Mouse (Mus musculus) spleen, adult 2 months (tissue): ENCODE data around the gene Ccser2.

Source experiments
- CTCF ChIP-seq: fragments of 200-500 bp; IDR thresholded peaks from 2 replicates; pipeline ENCODE4 v1.5.1; 2011; ENCODE audit warnings: mild to moderate bottlenecking, inconsistent platforms; ENCODE audit not compliant: insufficient read depth, insufficient read length, insufficient replicate concordance; ENCODE audit errors: extremely low read depth
- POLR2A ChIP-seq: fragments of 200-500 bp; IDR thresholded peaks from 2 replicates; pipeline ENCODE4 v1.6.1; 2011; ENCODE audit warnings: low read depth, low read length, inconsistent platforms

DNA sequence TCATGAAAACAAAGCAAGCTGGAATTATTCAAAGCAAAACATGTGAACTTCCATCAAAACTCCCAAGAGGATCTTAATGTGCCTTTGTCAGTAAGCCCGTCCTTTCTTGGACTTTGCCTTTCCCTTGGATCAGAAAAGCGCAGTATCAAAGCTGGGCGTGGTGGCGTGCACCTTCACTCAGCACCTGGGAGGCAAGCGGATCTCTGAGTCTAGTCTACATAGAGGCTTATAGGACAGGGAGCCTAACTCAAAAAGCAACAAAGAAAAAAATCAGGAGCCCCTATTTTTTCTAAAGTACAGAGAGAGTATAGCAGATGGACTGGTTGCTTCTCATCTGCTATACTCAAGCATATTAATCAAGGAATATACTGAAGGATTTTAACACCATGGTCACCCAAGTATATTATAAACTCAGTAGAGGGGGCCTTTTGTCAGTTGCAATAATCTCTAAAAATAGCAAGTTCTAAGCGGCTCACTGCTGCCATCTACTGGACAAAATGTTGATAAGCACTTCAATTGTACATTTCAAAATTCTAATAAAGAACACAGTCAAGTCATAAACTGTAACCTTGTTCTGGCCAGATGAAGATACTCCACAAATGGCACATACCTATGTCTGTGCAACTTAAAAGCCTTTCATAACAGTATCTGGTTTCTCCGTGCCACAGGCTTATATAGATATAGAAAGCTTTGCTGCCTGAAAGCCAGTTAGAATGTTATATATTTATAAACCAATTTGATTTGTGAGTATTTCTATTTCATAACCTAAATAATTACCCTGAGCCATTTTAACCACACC is 31.3 kb downstream of the Ccser2 start:
- TF ChIP-seq CTCF (no peak), POLR2A (no peak)
